Mouse (Mus musculus) neural tube, embryonic 15.5 days (tissue): Measurements from ENCODE around the gene Brat1. TPM values are rescaled to one million over a fixed set of nuclear protein-coding genes. Genes with fewer than 3 reads are reported as not detected.
A peak's percentile ranks its signal among the peaks of the same experiment; 100 is the strongest.

Experiments used
- ATAC-seq: fragments of 200-750 bp; cut with Nextera tagmentation; 2 replicates; pipeline ENCODE4 v1.8.0; 2017; ENCODE audit warnings: mild to moderate bottlenecking, moderate TSS enrichment, moderate library complexity; ENCODE audit not compliant: low FRiP score
- H3K27ac ChIP-seq: fragments of 300-500 bp; sonication (generic); replicated peaks from 2 replicates; pipeline ENCODE4 v1.5.1; 2015; ENCODE audit warnings: mild to moderate bottlenecking, inconsistent platforms
- H3K27me3 ChIP-seq: fragments of 300-500 bp; sonication (generic); replicated peaks from 2 replicates; pipeline ENCODE4 v1.6.1; 2015; ENCODE audit warnings: inconsistent platforms
- H3K36me3 ChIP-seq: fragments of 300-500 bp; sonication (generic); 2 replicates; pipeline ENCODE4 v1.6.1; 2015; ENCODE audit warnings: inconsistent platforms
- H3K4me1 ChIP-seq: fragments of 300-500 bp; sonication (generic); 2 replicates; pipeline ENCODE4 v1.6.1; 2015; ENCODE audit warnings: inconsistent platforms
- H3K4me2 ChIP-seq: fragments of 300-500 bp; sonication (generic); 2 replicates; pipeline ENCODE4 v1.6.1; 2015; ENCODE audit warnings: inconsistent platforms, mild to moderate bottlenecking, moderate library complexity
- H3K4me3 ChIP-seq: fragments of 300-500 bp; sonication (generic); replicated peaks from 2 replicates; pipeline ENCODE4 v1.5.1; 2015; ENCODE audit warnings: mild to moderate bottlenecking, inconsistent platforms
- H3K9ac ChIP-seq: fragments of 300-500 bp; sonication (generic); replicated peaks from 2 replicates; pipeline ENCODE4 v1.6.1; 2015; ENCODE audit warnings: mild to moderate bottlenecking, inconsistent platforms
- H3K9me3 ChIP-seq: fragments of 300-500 bp; sonication (generic); replicated peaks from 2 replicates; pipeline ENCODE4 v1.6.1; 2016; ENCODE audit warnings: inconsistent platforms
- WGBS: fragments of 180-500 bp; shearing (Covaris S2); methylation state at CpG from one replicate; pipeline ENCODE4 v1.1.7; 2015; ENCODE audit warnings: mixed read lengths; 5-methylcytosine and 5-hydroxymethylcytosine counted together
- polyA plus RNA-seq: library from polyadenylated mRNA; unstranded; fragments of >200 nt; fragmentation: Nextera tagmentation; extraction: Ambion mirVana; gene quantifications from 2 replicates; pipeline ENCODE4 v1.2.1, GENCODE M21; 2015

Gene Brat1
- polyA plus RNA-seq, 1 experiment from 2014 or later, result 25.9 TPM

GRCm38 (mm10) chr5:140731040-140731797, 26.4 kb downstream of the Brat1 start:
- Histone ChIP-seq H3K4me1 (peaks cover 10% of the 10 kb centered on the region), H3K27ac (no peak overlapping the region), H3K4me3 (no peak overlapping the region), H3K36me3 (no peaks in the 10 kb centered on the region), H3K4me2 (no peak overlapping the region), H3K9me3 (no peaks in the 10 kb centered on the region), H3K27me3 (peaks cover 19% of the 10 kb centered on the region), H3K9ac (no peak overlapping the region)
- WGBS, result 90% methylated on average over 11 of the region's 11 CpGs
- no peak for ATAC-seq

- H3K27ac ChIP-seq, result no peak overlapping the region
- peaks cover 29% of the 10 kb centered on the region for H3K27me3 ChIP-seq
- H3K9ac ChIP-seq, result no peak overlapping the region
- no peaks in the 10 kb centered on the region for H3K36me3 ChIP-seq
- H3K4me2 ChIP-seq, result no peak overlapping the region
- WGBS, result 63% methylated on average over 4 of the region's 4 CpGs
- no peak for ATAC-seq
- peaks cover 10% of the 10 kb centered on the region for H3K4me1 ChIP-seq
- no peak overlapping the region for H3K4me3 ChIP-seq
- H3K9me3 ChIP-seq, result no peaks in the 10 kb centered on the region
Measured at GRCm38 (mm10) chr5:140732195-140732594, 27.4 kb downstream of the Brat1 start.

- no peak overlapping the region for H3K4me3 ChIP-seq
- WGBS, result 67% methylated on average over 3 of the region's 3 CpGs
- no peak for ATAC-seq
- peaks cover 10% of the 10 kb centered on the region for H3K4me1 ChIP-seq
- H3K36me3 ChIP-seq, result no peaks in the 10 kb centered on the region
- H3K9ac ChIP-seq, result no peak overlapping the region
- no peaks in the 10 kb centered on the region for H3K9me3 ChIP-seq
- H3K27ac ChIP-seq, result no peak overlapping the region
- peaks cover 30% of the 10 kb centered on the region for H3K27me3 ChIP-seq
- no peak overlapping the region for H3K4me2 ChIP-seq
Measured at GRCm38 (mm10) chr5:140733336-140733735, 28.5 kb downstream of the Brat1 start.

GRCm38 (mm10) chr5:140735297-140735696, 30.5 kb downstream of the Brat1 start:
- H3K27ac ChIP-seq, result no peak overlapping the region
- H3K4me2 ChIP-seq, result peak overlapping the region; percentile 59
- H3K27me3 ChIP-seq, result peaks cover 30% of the 10 kb centered on the region
- no peaks in the 10 kb centered on the region for H3K9me3 ChIP-seq
- peak overlapping the region; percentile 11; the same call in 1 of the 2 replicates for H3K9ac ChIP-seq
- H3K4me1 ChIP-seq, result peaks cover 10% of the 10 kb centered on the region
- 0 out of 2 replicates have a peak, but pooled peaks have one; percentile 29 for ATAC-seq
- no peaks in the 10 kb centered on the region for H3K36me3 ChIP-seq
- peak overlapping the region; percentile 30 for H3K4me3 ChIP-seq
- WGBS, result 1% methylated on average over 22 of the region's 22 CpGs

GRCm38 (mm10) chr5:140736166-140736565, 31.4 kb downstream of the Brat1 start:
- 22% methylated on average over 11 of the region's 13 CpGs for WGBS
- Histone ChIP-seq H3K27ac (no peak overlapping the region), H3K4me2 (peak overlapping the region; percentile 59; the same call in 1 of the 2 replicates), H3K4me3 (0 out of 2 replicates have a peak overlapping the region, but pooled peaks have one; percentile 30), H3K9ac (no peak overlapping the region; the same call in 1 of the 2 replicates), H3K4me1 (peaks cover 10% of the 10 kb centered on the region), H3K9me3 (no peaks in the 10 kb centered on the region), H3K36me3 (no peaks in the 10 kb centered on the region), H3K27me3 (peaks cover 30% of the 10 kb centered on the region)
- no peak for ATAC-seq

- Histone ChIP-seq H3K9ac (no peak overlapping the region), H3K4me3 (no peak overlapping the region), H3K27ac (no peak overlapping the region), H3K27me3 (peaks cover 23% of the 10 kb centered on the region), H3K4me2 (no peak overlapping the region), H3K9me3 (no peaks in the 10 kb centered on the region), H3K4me1 (peaks cover 10% of the 10 kb centered on the region), H3K36me3 (no peaks in the 10 kb centered on the region)
- ATAC-seq, result no peak
- WGBS, result 82% methylated on average over 12 of the region's 12 CpGs
Measured at GRCm38 (mm10) chr5:140739813-140740212, 35.0 kb downstream of the Brat1 start.

GRCm38 (mm10) chr5:140741040-140741439, 36.2 kb downstream of the Brat1 start:
- H3K4me3 ChIP-seq, result no peak overlapping the region
- 74% methylated on average over 11 of the region's 11 CpGs for WGBS
- H3K9ac ChIP-seq, result no peak overlapping the region
- no peak for ATAC-seq
- H3K36me3 ChIP-seq, result no peaks in the 10 kb centered on the region
- H3K27me3 ChIP-seq, result peaks cover 13% of the 10 kb centered on the region
- no peaks in the 10 kb centered on the region for H3K9me3 ChIP-seq
- H3K4me1 ChIP-seq, result peaks cover 1% of the 10 kb centered on the region; the same call in 1 of the 2 replicates
- no peak overlapping the region for H3K27ac ChIP-seq
- no peak overlapping the region for H3K4me2 ChIP-seq

GRCm38 (mm10) chr5:140741877-140742276, 37.1 kb downstream of the Brat1 start:
- no peak for ATAC-seq
- H3K4me1 ChIP-seq, result no peaks in the 10 kb centered on the region; the same call in 1 of the 2 replicates
- H3K27me3 ChIP-seq, result peaks cover 4% of the 10 kb centered on the region; the same call in 1 of the 2 replicates
- no peak overlapping the region for H3K9ac ChIP-seq
- no peak overlapping the region for H3K4me3 ChIP-seq
- no peak overlapping the region for H3K4me2 ChIP-seq
- no peaks in the 10 kb centered on the region for H3K9me3 ChIP-seq
- H3K27ac ChIP-seq, result no peak overlapping the region
- H3K36me3 ChIP-seq, result no peaks in the 10 kb centered on the region

- no peak for ATAC-seq
- no peaks in the 10 kb centered on the region for H3K27me3 ChIP-seq
- whole genome bisulfite sequencing, result 27% methylated on average over 12 of the region's 12 CpGs
- no peak overlapping the region for H3K4me3 ChIP-seq
- no peak overlapping the region for H3K9ac ChIP-seq
- H3K4me2 ChIP-seq, result no peak overlapping the region
- H3K9me3 ChIP-seq, result no peaks in the 10 kb centered on the region
- H3K4me1 ChIP-seq, result peaks cover 4% of the 10 kb centered on the region
- no peak overlapping the region for H3K27ac ChIP-seq
- H3K36me3 ChIP-seq, result no peaks in the 10 kb centered on the region
Measured at GRCm38 (mm10) chr5:140743706-140744131, 38.9 kb downstream of the Brat1 start.

- Histone ChIP-seq H3K4me3 (no peak overlapping the region), H3K4me2 (no peak overlapping the region), H3K9me3 (no peaks in the 10 kb centered on the region; the same call in 1 of the 2 replicates), H3K4me1 (peaks cover 13% of the 10 kb centered on the region), H3K9ac (no peak overlapping the region), H3K36me3 (0 out of 2 replicates have a peak, but pooled peaks cover 4% of the 10 kb centered on the region), H3K27ac (no peak overlapping the region), H3K27me3 (no peaks in the 10 kb centered on the region)
- WGBS, result 85% methylated on average over 10 of the region's 10 CpGs
- ATAC-seq, result no peak
Measured at GRCm38 (mm10) chr5:140748425-140748824, 43.6 kb downstream of the Brat1 start.

GRCm38 (mm10) chr5:140749062-140749875, 44.5 kb downstream of the Brat1 start:
- peaks cover 13% of the 10 kb centered on the region for H3K4me1 ChIP-seq
- peak overlapping the region; percentile 43 for H3K4me2 ChIP-seq
- ATAC-seq, result peak; percentile 75
- H3K36me3 ChIP-seq, result 0 out of 2 replicates have a peak, but pooled peaks cover 4% of the 10 kb centered on the region
- H3K27me3 ChIP-seq, result no peaks in the 10 kb centered on the region
- peak overlapping the region; percentile 9 for H3K4me3 ChIP-seq
- WGBS, result 20% methylated on average over 12 of the region's 12 CpGs
- H3K9me3 ChIP-seq, result no peaks in the 10 kb centered on the region; the same call in 1 of the 2 replicates
- peak overlapping the region; percentile 2; the same call in 1 of the 2 replicates for H3K27ac ChIP-seq
- H3K9ac ChIP-seq, result peak overlapping the region; percentile 31; the same call in 1 of the 2 replicates
